Mouse (Mus musculus) sigmoid colon, adult 10 weeks (tissue): ENCODE results near the gene Isoc2b. TPM values are rescaled to one million over a fixed set of nuclear protein-coding genes. Genes with fewer than 3 reads are reported as not detected.

ENCODE experiments used
- polyA plus RNA-seq: library from polyadenylated mRNA; stranded (reverse); fragments of 350-450 nt; fragmentation: Illumina TruSeq; extraction: RNeasy Lipid Tissue Mini Kit (QIAGEN cat#74804); gene quantifications from one replicate; pipeline ENCODE4 v1.2.3, GENCODE M21; 2014; ENCODE audit warnings: low read depth, low replicate concordance

The Isoc2b gene
- polyA plus RNA-seq = 1.4 TPM

DNA sequence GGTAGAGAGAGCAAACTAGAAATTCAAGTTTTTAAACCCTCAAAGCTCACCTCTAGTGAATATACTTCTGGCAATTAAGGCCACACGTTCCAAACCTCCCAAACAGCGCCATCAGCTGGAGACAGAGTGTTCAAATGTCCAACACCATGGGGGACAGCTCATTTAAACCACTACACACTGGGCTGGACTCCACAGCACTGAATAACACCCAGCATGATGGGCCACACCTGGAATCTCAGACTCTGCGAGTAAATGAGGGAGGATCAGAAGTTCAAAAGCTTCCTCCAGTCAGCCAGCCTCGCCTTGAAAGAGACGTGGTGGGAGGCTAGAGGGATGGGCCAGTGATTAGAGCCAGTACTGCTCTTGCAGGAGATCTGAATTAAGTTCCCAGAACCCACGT lies at the start of gene Isoc2b:
Gene Isoc2b (minus strand): TSS at position 126 of the 400 bp plus-strand sequence.

GRCm38 (mm10) chr7:4915007-4915665 lies 45.1 kb upstream of the Isoc2b start, which contains the start of gene Zfp628:
Zfp628 (plus strand) TSS chr7:4915217.

GRCm38 (mm10) chr7:4906466-4906950 lies 36.5 kb upstream of the Isoc2b start, which contains the start of gene Gm36210:
Gm36210 (minus strand) TSS chr7:4906516.

DNA sequence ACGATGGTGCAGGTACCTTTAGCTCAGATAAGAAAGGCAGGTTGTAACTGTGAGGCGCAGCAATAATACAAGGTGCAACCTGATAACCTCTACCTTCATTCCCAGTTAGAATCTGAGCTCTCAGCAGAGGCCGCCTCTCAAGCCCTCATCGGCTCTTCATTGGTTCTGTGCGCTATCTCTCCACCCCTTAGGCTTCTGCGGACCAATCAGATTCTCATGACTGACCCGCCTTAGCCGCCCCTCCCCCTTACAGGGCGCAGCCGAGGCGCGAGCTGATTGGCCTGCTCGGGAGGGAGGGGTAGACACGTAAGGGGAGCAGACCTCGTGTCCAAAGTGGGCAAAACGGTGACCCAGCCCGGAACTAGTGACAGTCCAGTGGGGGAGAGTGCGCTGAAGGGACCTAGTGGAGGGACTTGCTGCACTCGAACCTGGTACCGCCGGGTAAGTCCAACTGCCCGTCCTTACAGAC lies 6.7 kb upstream of the Isoc2b start, which contains the start of gene Isoc2a:
Gene Isoc2a (plus strand): TSS at position 401 of the 469 bp plus-strand sequence.

GRCm38 (mm10) chr7:4844245-4844916 lies 25.7 kb downstream of the Isoc2b start, which contains the start of gene Shisa7:
Shisa7 (minus strand) TSS chr7:4844696.

GRCm38 (mm10) chr7:4812303-4813104 lies 57.6 kb downstream of the Isoc2b start, which contains the start of gene Ube2s:
Ube2s (minus strand) TSS chr7:4812590.

Other genes starting within 250 kb of the Isoc2b start
- 0.88 TPM for gene Tmem86b, start 238.8 kb downstream of the Isoc2b start, polyA plus RNA-seq
- 12.3 TPM for gene Ppp6r1, start 211.2 kb downstream of the Isoc2b start, polyA plus RNA-seq
- not detected for gene Hspbp1, start 185.2 kb downstream of the Isoc2b start, polyA plus RNA-seq
- 0.35 TPM for gene Brsk1, start 179.7 kb downstream of the Isoc2b start, polyA plus RNA-seq
- gene Tmem150b, start 145.0 kb downstream of the Isoc2b start, polyA plus RNA-seq = 4.8 TPM
- 3.9 TPM for gene Kmt5c, start 130.1 kb downstream of the Isoc2b start, polyA plus RNA-seq
- not detected for gene Cox6b2, start 117.2 kb downstream of the Isoc2b start, polyA plus RNA-seq
- not detected for gene Fam71e2, start 99.0 kb downstream of the Isoc2b start, polyA plus RNA-seq
- gene Il11, start 87.4 kb downstream of the Isoc2b start, polyA plus RNA-seq = 0.38 TPM
- not detected for gene Tmem190, start 87.3 kb downstream of the Isoc2b start, polyA plus RNA-seq
- 1.2 TPM for gene Tmem238, start 80.6 kb downstream of the Isoc2b start, polyA plus RNA-seq
- 18.9 TPM for gene Rpl28, start 77.4 kb downstream of the Isoc2b start, polyA plus RNA-seq
- 2.9 TPM for gene Ube2s, start 57.7 kb downstream of the Isoc2b start, polyA plus RNA-seq
- 0.66 TPM for gene Shisa7, start 25.6 kb downstream of the Isoc2b start, polyA plus RNA-seq
- 0.44 TPM for gene Isoc2a, start 6.9 kb upstream of the Isoc2b start, polyA plus RNA-seq
- gene Gm36210, start 36.3 kb upstream of the Isoc2b start, polyA plus RNA-seq = not detected
- gene Zfp628, start 45.0 kb upstream of the Isoc2b start, polyA plus RNA-seq = not detected
- 1.5 TPM for gene Nat14, start 51.8 kb upstream of the Isoc2b start, polyA plus RNA-seq
- gene Ssc5d, start 55.5 kb upstream of the Isoc2b start, polyA plus RNA-seq = 0.38 TPM
- gene Sbk2, start 94.1 kb upstream of the Isoc2b start, polyA plus RNA-seq = not detected
- gene Sbk3, start 100.9 kb upstream of the Isoc2b start, polyA plus RNA-seq = not detected
- gene Zfp579, start 125.9 kb upstream of the Isoc2b start, polyA plus RNA-seq = 36.0 TPM
- gene Zfp524, start 144.2 kb upstream of the Isoc2b start, polyA plus RNA-seq = not detected
- 12.5 TPM for gene Fiz1, start 144.4 kb upstream of the Isoc2b start, polyA plus RNA-seq
- gene Gm44973, start 145.2 kb upstream of the Isoc2b start, polyA plus RNA-seq = not detected
- 9.8 TPM for gene Zfp865, start 150.1 kb upstream of the Isoc2b start, polyA plus RNA-seq
- not detected for gene Ccdc106, start 150.3 kb upstream of the Isoc2b start, polyA plus RNA-seq
- gene 4632433K11Rik, start 163.9 kb upstream of the Isoc2b start, polyA plus RNA-seq = 2.8 TPM
- 7.6 TPM for gene Zfp784, start 168.2 kb upstream of the Isoc2b start, polyA plus RNA-seq
- gene Zfp580, start 181.3 kb upstream of the Isoc2b start, polyA plus RNA-seq = 0.41 TPM
- 19.6 TPM for gene U2af2, start 191.9 kb upstream of the Isoc2b start, polyA plus RNA-seq
- gene Epn1, start 210.0 kb upstream of the Isoc2b start, polyA plus RNA-seq = 3.2 TPM
- gene Rfpl4, start 246.7 kb upstream of the Isoc2b start, polyA plus RNA-seq = not detected